Mouse (Mus musculus) spleen, adult 2 months (tissue): ENCODE measurements around the gene Rrp15. TPM values are rescaled to one million over a fixed set of nuclear protein-coding genes. Genes with fewer than 3 reads are reported as not detected.

Source experiments
- DNase-seq, 2 experiments: peaks; one replicate each; pipeline versions ENCODE4 v3.0.0 to v3.0.0-alpha.2; 2012 to 2021; ENCODE audit warnings: low spot score in 2 of 2, low read depth in 1 of 2
- H3K27ac ChIP-seq: fragments of 200-500 bp; 2 replicates; pipeline ENCODE4 v1.5.1; 2012; ENCODE audit warnings: low read length, inconsistent platforms; ENCODE audit not compliant: insufficient read depth
- H3K27me3 ChIP-seq: fragments of 200-500 bp; 2 replicates; pipeline ENCODE4 v1.6.1; 2012; ENCODE audit warnings: mild to moderate bottlenecking, moderate library complexity, low read length, inconsistent platforms; ENCODE audit not compliant: control insufficient read depth, insufficient read depth
- H3K36me3 ChIP-seq: fragments of 200-500 bp; 2 replicates; pipeline ENCODE4 v1.6.1; 2012; ENCODE audit warnings: mild to moderate bottlenecking, low read length, inconsistent platforms; ENCODE audit not compliant: control insufficient read depth, insufficient read depth
- H3K4me1 ChIP-seq: fragments of 200-500 bp; 2 replicates; pipeline ENCODE4 v1.6.1; 2011; ENCODE audit warnings: inconsistent platforms; ENCODE audit not compliant: control insufficient read depth, insufficient read depth, insufficient read length
- H3K4me3 ChIP-seq: fragments of 200-500 bp; 2 replicates; pipeline ENCODE4 v1.5.1; 2011; ENCODE audit warnings: mild to moderate bottlenecking, inconsistent platforms; ENCODE audit not compliant: insufficient read depth, insufficient read length; ENCODE audit errors: extremely low read depth
- CTCF ChIP-seq: fragments of 200-500 bp; IDR thresholded peaks from 2 replicates; pipeline ENCODE4 v1.5.1; 2011; ENCODE audit warnings: mild to moderate bottlenecking, inconsistent platforms; ENCODE audit not compliant: insufficient read depth, insufficient read length, insufficient replicate concordance; ENCODE audit errors: extremely low read depth
- POLR2A ChIP-seq: fragments of 200-500 bp; IDR thresholded peaks from 2 replicates; pipeline ENCODE4 v1.6.1; 2011; ENCODE audit warnings: low read depth, low read length, inconsistent platforms
- WGBS: fragments of 180-500 bp; shearing (Covaris S2); methylation state at CpG from one replicate; pipeline ENCODE4 v1.1.7; 2018; 5-methylcytosine and 5-hydroxymethylcytosine counted together
- polyA plus RNA-seq: library from polyadenylated mRNA; depleted of rRNA; stranded (reverse); fragments of >200 nt; gene quantifications from 2 replicates; pipeline ENCODE4 v1.2.3, GENCODE M21; 2012; rRNA removed

Rrp15 gene
- polyA plus RNA-seq = 2.3 and 2.5 TPM in 2 replicates

GRCm38 (mm10) chr1:186748724-186749653, at the start of gene Rrp15:
Rrp15 (minus strand) TSS chr1:186749358.
- Histone ChIP-seq H3K4me3 (peak within 1 kb of the TSS; percentile 88), H3K27ac (peak within 1 kb of the TSS; percentile 11; the same call in 1 of the 2 replicates), H3K27me3 (no peaks in the 10 kb centered on the region), H3K4me1 (peaks cover 6% of the 10 kb centered on the region; the same call in 1 of the 2 replicates), H3K36me3 (no peaks in the 10 kb centered on the region)
- 1% methylated on average over 46 of the region's 46 CpGs for WGBS
- DNase-seq = peak; percentile 64 to 78
- TF ChIP-seq POLR2A = peak; percentile 35
- no peak for TF ChIP-seq CTCF

GRCm38 (mm10) chr1:186797991-186798390, 48.8 kb upstream of the Rrp15 start:
- TF ChIP-seq POLR2A (no peak), CTCF (no peak)
- no peak for DNase-seq
- Histone ChIP-seq H3K4me3 (no peak overlapping the region), H3K36me3 (no peaks in the 10 kb centered on the region), H3K27ac (no peak overlapping the region), H3K4me1 (no peaks in the 10 kb centered on the region), H3K27me3 (no peaks in the 10 kb centered on the region)
- WGBS = 81% methylated on average over 6 of the region's 6 CpGs

GRCm38 (mm10) chr1:186785359-186785758, 36.2 kb upstream of the Rrp15 start:
- TF ChIP-seq CTCF = no peak
- TF ChIP-seq POLR2A = no peak
- no peaks in the 10 kb centered on the region for H3K36me3 ChIP-seq
- H3K27me3 ChIP-seq = no peaks in the 10 kb centered on the region
- no peaks in the 10 kb centered on the region for H3K4me1 ChIP-seq
- DNase-seq = no peak
- WGBS = 85% methylated on average over 4 of the region's 4 CpGs
- no peak overlapping the region for H3K4me3 ChIP-seq
- no peak overlapping the region for H3K27ac ChIP-seq

- H3K4me1 ChIP-seq = no peaks in the 10 kb centered on the region
- H3K4me3 ChIP-seq = no peak overlapping the region
- no peaks in the 10 kb centered on the region for H3K27me3 ChIP-seq
- H3K27ac ChIP-seq = no peak overlapping the region
- no peaks in the 10 kb centered on the region for H3K36me3 ChIP-seq
- no peak for DNase-seq
- TF ChIP-seq CTCF (no peak), POLR2A (no peak)
- 40% methylated on average over 2 of the region's 2 CpGs for WGBS
Measured at GRCm38 (mm10) chr1:186780826-186781225, 31.7 kb upstream of the Rrp15 start.

- no peaks in the 10 kb centered on the region for H3K4me1 ChIP-seq
- no peaks in the 10 kb centered on the region for H3K36me3 ChIP-seq
- WGBS = 53% methylated on average over 3 of the region's 3 CpGs
- H3K27ac ChIP-seq = no peak overlapping the region
- no peak overlapping the region for H3K4me3 ChIP-seq
- H3K27me3 ChIP-seq = no peaks in the 10 kb centered on the region
- TF ChIP-seq POLR2A = no peak
- TF ChIP-seq CTCF = no peak
- no peak for DNase-seq
Measured at GRCm38 (mm10) chr1:186773124-186773523, 24.0 kb upstream of the Rrp15 start.

- Histone ChIP-seq H3K4me3 (no peak overlapping the region), H3K27ac (no peak overlapping the region), H3K36me3 (no peaks in the 10 kb centered on the region), H3K27me3 (no peaks in the 10 kb centered on the region), H3K4me1 (no peaks in the 10 kb centered on the region)
- WGBS = 86% methylated on average over 8 of the region's 8 CpGs
- TF ChIP-seq CTCF (no peak), POLR2A (no peak)
- no peak for DNase-seq
Measured at GRCm38 (mm10) chr1:186772547-186773077, 23.5 kb upstream of the Rrp15 start.
